Mouse (Mus musculus) neural tube, embryonic 14.5 days (tissue): ENCODE measurements around the gene Atp4b. TPM values are rescaled to one million over a fixed set of nuclear protein-coding genes. Genes with fewer than 3 reads are reported as not detected.

Source experiments
- ATAC-seq: fragments of 200-750 bp; cut with Nextera tagmentation; 2 replicates; pipeline ENCODE4 v1.8.0; 2017; ENCODE audit warnings: low read depth, mild to moderate bottlenecking, moderate TSS enrichment, moderate library complexity
- H3K27ac ChIP-seq: fragments of 300-500 bp; sonication (generic); 2 replicates; pipeline ENCODE4 v1.5.1; 2014; ENCODE audit warnings: low read depth, mild to moderate bottlenecking, control low read depth, low read length, moderate library complexity, mixed read lengths
- H3K27me3 ChIP-seq: fragments of 300-500 bp; sonication (generic); 2 replicates; pipeline ENCODE4 v1.6.1; 2014; ENCODE audit warnings: low read length; ENCODE audit not compliant: control insufficient read depth, insufficient read depth
- H3K36me3 ChIP-seq: fragments of 300-500 bp; sonication (generic); 2 replicates; pipeline ENCODE4 v1.6.1; 2014; ENCODE audit warnings: low read length, mixed read lengths; ENCODE audit not compliant: control insufficient read depth, insufficient read depth
- H3K4me1 ChIP-seq: fragments of 300-500 bp; sonication (generic); 2 replicates; pipeline ENCODE4 v1.6.1; 2014; ENCODE audit warnings: low read length; ENCODE audit not compliant: control insufficient read depth, insufficient read depth
- H3K4me2 ChIP-seq: fragments of 300-500 bp; sonication (generic); 2 replicates; pipeline ENCODE4 v1.6.1; 2014; ENCODE audit warnings: mild to moderate bottlenecking, low read depth, low read length, control low read depth
- H3K4me3 ChIP-seq: fragments of 300-500 bp; sonication (generic); 2 replicates; pipeline ENCODE4 v1.5.1; 2014; ENCODE audit warnings: low read depth, low read length, control low read depth, mixed read lengths
- H3K9ac ChIP-seq: fragments of 300-500 bp; sonication (generic); replicated peaks from 2 replicates; pipeline ENCODE4 v1.6.1; 2014; ENCODE audit warnings: low read depth, mild to moderate bottlenecking, control low read depth, low read length, mixed read lengths
- H3K9me3 ChIP-seq: fragments of 300-500 bp; sonication (generic); 2 replicates; pipeline ENCODE4 v1.6.1; 2016; ENCODE audit warnings: low read length; ENCODE audit not compliant: control insufficient read depth
- WGBS: fragments of 180-500 bp; shearing (Covaris S2); extraction: QIAGEN DNeasy Blood & Tissue Kit; methylation state at CpG from one replicate; pipeline ENCODE4 v1.1.7; 2014; 5-methylcytosine and 5-hydroxymethylcytosine counted together
- polyA plus RNA-seq: library from polyadenylated mRNA; unstranded; fragments of >200 nt; fragmentation: Nextera tagmentation; extraction: Ambion mirVana; gene quantifications from 2 replicates; pipeline ENCODE4 v1.2.1, GENCODE M21; 2014

The Atp4b gene
- not detected in 2 replicates for polyA plus RNA-seq

- Histone ChIP-seq H3K4me1 (no peaks in the 10 kb centered on the region), H3K4me2 (no peak within 1 kb of the TSS), H3K9me3 (no peaks in the 10 kb centered on the region), H3K27ac (no peak within 1 kb of the TSS), H3K9ac (no peak within 1 kb of the TSS), H3K36me3 (no peaks in the 10 kb centered on the region), H3K27me3 (no peaks in the 10 kb centered on the region), H3K4me3 (no peak within 1 kb of the TSS)
- WGBS = 72% methylated on average over 5 of the region's 5 CpGs
- ATAC-seq = no peak
Observed at GRCm38 (mm10) chr8:13396725-13397124, at the start of gene Atp4b. Gene Atp4b (minus strand): TSS chr8:13396825.

GRCm38 (mm10) chr8:13442152-13442551 is 45.5 kb upstream of the Atp4b start:
- H3K27me3 ChIP-seq = no peaks in the 10 kb centered on the region
- no peak overlapping the region for H3K4me3 ChIP-seq
- WGBS = 94% methylated on average over 2 of the region's 2 CpGs
- no peak for ATAC-seq
- H3K4me1 ChIP-seq = no peaks in the 10 kb centered on the region
- no peak overlapping the region for H3K4me2 ChIP-seq
- H3K27ac ChIP-seq = no peak overlapping the region
- H3K9ac ChIP-seq = no peak overlapping the region
- no peaks in the 10 kb centered on the region for H3K9me3 ChIP-seq
- no peaks in the 10 kb centered on the region for H3K36me3 ChIP-seq

- Histone ChIP-seq H3K27ac (no peak overlapping the region), H3K9ac (no peak overlapping the region), H3K27me3 (no peaks in the 10 kb centered on the region), H3K4me1 (no peaks in the 10 kb centered on the region), H3K4me3 (no peak overlapping the region), H3K4me2 (no peak overlapping the region), H3K36me3 (no peaks in the 10 kb centered on the region), H3K9me3 (no peaks in the 10 kb centered on the region)
- no peak for ATAC-seq
- 83% methylated on average over 2 of the region's 2 CpGs for WGBS
Observed at GRCm38 (mm10) chr8:13437531-13437930, 40.9 kb upstream of the Atp4b start.

GRCm38 (mm10) chr8:13436052-13436451 is 39.4 kb upstream of the Atp4b start:
- H3K9ac ChIP-seq = no peak overlapping the region
- no peak for ATAC-seq
- H3K9me3 ChIP-seq = no peaks in the 10 kb centered on the region
- no peaks in the 10 kb centered on the region for H3K27me3 ChIP-seq
- WGBS = 26% methylated on average over 8 of the region's 8 CpGs
- no peak overlapping the region for H3K27ac ChIP-seq
- H3K4me1 ChIP-seq = no peaks in the 10 kb centered on the region
- H3K4me2 ChIP-seq = no peak overlapping the region
- no peaks in the 10 kb centered on the region for H3K36me3 ChIP-seq
- no peak overlapping the region for H3K4me3 ChIP-seq

GRCm38 (mm10) chr8:13434889-13435288 is 38.3 kb upstream of the Atp4b start, which contains the start of gene Tmem255b:
Gene Tmem255b (plus strand): TSS chr8:13435189.
- H3K36me3 ChIP-seq = no peaks in the 10 kb centered on the region
- no peak within 1 kb of the TSS for H3K27ac ChIP-seq
- H3K27me3 ChIP-seq = no peaks in the 10 kb centered on the region
- 24% methylated on average over 10 of the region's 10 CpGs for WGBS
- ATAC-seq = no peak
- H3K4me1 ChIP-seq = no peaks in the 10 kb centered on the region
- H3K4me2 ChIP-seq = no peak within 1 kb of the TSS
- H3K4me3 ChIP-seq = no peak within 1 kb of the TSS
- H3K9me3 ChIP-seq = no peaks in the 10 kb centered on the region
- no peak within 1 kb of the TSS for H3K9ac ChIP-seq

- H3K4me2 ChIP-seq = no peak overlapping the region
- H3K4me3 ChIP-seq = no peak overlapping the region
- H3K27me3 ChIP-seq = no peaks in the 10 kb centered on the region
- H3K4me1 ChIP-seq = no peaks in the 10 kb centered on the region
- ATAC-seq = no peak
- no peaks in the 10 kb centered on the region for H3K36me3 ChIP-seq
- H3K9ac ChIP-seq = no peak overlapping the region
- no peak overlapping the region for H3K27ac ChIP-seq
- 86% methylated on average over 5 of the region's 5 CpGs for WGBS
- H3K9me3 ChIP-seq = no peaks in the 10 kb centered on the region
Observed at GRCm38 (mm10) chr8:13433130-13433529, 36.5 kb upstream of the Atp4b start.

- Histone ChIP-seq H3K27ac (no peak overlapping the region), H3K9me3 (no peaks in the 10 kb centered on the region), H3K27me3 (no peaks in the 10 kb centered on the region), H3K36me3 (no peaks in the 10 kb centered on the region), H3K4me2 (no peak overlapping the region), H3K9ac (no peak overlapping the region), H3K4me1 (no peaks in the 10 kb centered on the region), H3K4me3 (no peak overlapping the region)
- ATAC-seq = no peak
Observed at GRCm38 (mm10) chr8:13430866-13431265, 34.2 kb upstream of the Atp4b start.

- Histone ChIP-seq H3K9ac (no peak overlapping the region), H3K27me3 (no peaks in the 10 kb centered on the region), H3K4me3 (no peak overlapping the region), H3K36me3 (no peaks in the 10 kb centered on the region), H3K27ac (no peak overlapping the region), H3K4me2 (no peak overlapping the region), H3K4me1 (no peaks in the 10 kb centered on the region), H3K9me3 (no peaks in the 10 kb centered on the region)
- ATAC-seq = no peak
- 65% methylated on average over 7 of the region's 7 CpGs for WGBS
Observed at GRCm38 (mm10) chr8:13430412-13430811, 33.8 kb upstream of the Atp4b start.

- H3K4me1 ChIP-seq = no peaks in the 10 kb centered on the region
- H3K9me3 ChIP-seq = no peaks in the 10 kb centered on the region
- H3K27ac ChIP-seq = no peak overlapping the region
- 85% methylated on average over 9 of the region's 9 CpGs for WGBS
- no peak overlapping the region for H3K4me2 ChIP-seq
- ATAC-seq = no peak
- H3K36me3 ChIP-seq = no peaks in the 10 kb centered on the region
- no peaks in the 10 kb centered on the region for H3K27me3 ChIP-seq
- no peak overlapping the region for H3K9ac ChIP-seq
- no peak overlapping the region for H3K4me3 ChIP-seq
Observed at GRCm38 (mm10) chr8:13428156-13428555, 31.5 kb upstream of the Atp4b start.

- H3K4me3 ChIP-seq = no peak overlapping the region
- no peaks in the 10 kb centered on the region for H3K36me3 ChIP-seq
- H3K27me3 ChIP-seq = no peaks in the 10 kb centered on the region
- no peak for ATAC-seq
- no peak overlapping the region for H3K9ac ChIP-seq
- WGBS = 76% methylated on average over 6 of the region's 6 CpGs
- no peaks in the 10 kb centered on the region for H3K9me3 ChIP-seq
- H3K27ac ChIP-seq = no peak overlapping the region
- H3K4me2 ChIP-seq = no peak overlapping the region
- no peaks in the 10 kb centered on the region for H3K4me1 ChIP-seq
Observed at GRCm38 (mm10) chr8:13427351-13427750, 30.7 kb upstream of the Atp4b start.
